Mouse (Mus musculus): ENCODE measurements at regions not wholly inside any gene's neighbourhood (a gene's known extent, or its start where the extent isn't known, plus 50 kb on each side); places are given as distances from the start of the nearest gene placed in this dataset.

- no peak for DNase-seq (ENCODE audit: low spot score)
Measured at GRCm38 (mm10) chr11:19246390-19247114, 227.8 kb upstream of the Meis1 start.

- no peak for DNase-seq (ENCODE audit: low spot score)
Measured at GRCm38 (mm10) chr11:19253605-19254004, 234.8 kb upstream of the Meis1 start.

DNA sequence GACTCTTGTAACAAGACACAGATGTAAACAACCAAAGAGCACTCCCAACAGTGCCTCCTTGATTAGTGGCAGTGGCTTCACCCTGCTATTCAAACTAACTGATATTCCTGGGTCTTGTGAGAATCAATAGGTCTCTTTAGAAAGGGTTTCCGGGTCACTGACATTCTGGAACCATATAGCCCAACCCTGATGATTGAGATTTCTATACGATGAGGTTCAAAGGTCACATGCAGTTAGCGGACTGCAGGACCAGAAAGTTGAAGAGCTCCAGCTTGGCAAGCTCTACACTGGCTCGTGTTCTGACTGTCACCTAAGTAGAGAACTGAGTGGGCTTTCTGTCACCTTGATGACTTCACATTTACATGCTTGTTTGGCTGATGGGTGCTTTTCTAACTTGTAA, 235.4 kb upstream of the Meis1 start:
- no peak for DNase-seq (ENCODE audit: low spot score)

DNA sequence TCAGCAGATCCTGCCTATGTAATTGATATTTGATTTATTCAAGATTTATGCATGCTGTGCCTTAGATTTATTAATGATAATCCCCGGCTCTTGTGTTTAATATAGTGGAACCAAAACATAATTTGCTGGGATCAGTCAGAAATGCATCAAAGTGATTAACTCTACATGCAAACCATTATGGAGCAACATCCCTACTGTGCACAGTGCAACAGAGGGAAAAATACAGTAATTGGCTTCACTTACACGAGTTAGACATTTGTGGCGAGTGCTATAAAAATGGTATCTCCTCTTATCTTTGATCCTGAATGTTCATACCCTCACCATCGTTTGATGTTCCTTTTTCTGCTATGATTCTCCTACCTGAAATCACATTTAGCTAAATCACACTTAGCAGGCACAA, 238.8 kb upstream of the Meis1 start:
- DNase-seq (ENCODE audit: low spot score) = no peak

DNA sequence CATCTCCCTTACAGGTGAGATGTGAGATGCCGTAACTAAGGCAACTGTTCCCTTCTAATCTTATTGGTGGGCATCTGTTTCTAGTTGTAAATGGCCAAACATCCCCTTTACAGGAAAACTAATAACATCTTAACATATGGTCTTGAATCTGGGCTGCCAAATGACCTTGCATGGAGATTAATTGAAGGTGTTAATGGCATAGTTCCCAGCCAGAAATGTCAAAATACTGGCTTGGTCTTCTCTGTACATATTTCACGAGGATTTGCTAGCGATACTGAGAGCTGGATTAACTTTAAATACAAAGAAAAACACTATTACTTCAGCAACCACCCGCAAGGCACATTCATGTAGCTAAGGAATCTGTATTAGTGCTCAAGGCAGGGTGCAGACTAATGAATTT, 244.0 kb upstream of the Meis1 start:
- no peak for DNase-seq (ENCODE audit: low spot score)

DNA sequence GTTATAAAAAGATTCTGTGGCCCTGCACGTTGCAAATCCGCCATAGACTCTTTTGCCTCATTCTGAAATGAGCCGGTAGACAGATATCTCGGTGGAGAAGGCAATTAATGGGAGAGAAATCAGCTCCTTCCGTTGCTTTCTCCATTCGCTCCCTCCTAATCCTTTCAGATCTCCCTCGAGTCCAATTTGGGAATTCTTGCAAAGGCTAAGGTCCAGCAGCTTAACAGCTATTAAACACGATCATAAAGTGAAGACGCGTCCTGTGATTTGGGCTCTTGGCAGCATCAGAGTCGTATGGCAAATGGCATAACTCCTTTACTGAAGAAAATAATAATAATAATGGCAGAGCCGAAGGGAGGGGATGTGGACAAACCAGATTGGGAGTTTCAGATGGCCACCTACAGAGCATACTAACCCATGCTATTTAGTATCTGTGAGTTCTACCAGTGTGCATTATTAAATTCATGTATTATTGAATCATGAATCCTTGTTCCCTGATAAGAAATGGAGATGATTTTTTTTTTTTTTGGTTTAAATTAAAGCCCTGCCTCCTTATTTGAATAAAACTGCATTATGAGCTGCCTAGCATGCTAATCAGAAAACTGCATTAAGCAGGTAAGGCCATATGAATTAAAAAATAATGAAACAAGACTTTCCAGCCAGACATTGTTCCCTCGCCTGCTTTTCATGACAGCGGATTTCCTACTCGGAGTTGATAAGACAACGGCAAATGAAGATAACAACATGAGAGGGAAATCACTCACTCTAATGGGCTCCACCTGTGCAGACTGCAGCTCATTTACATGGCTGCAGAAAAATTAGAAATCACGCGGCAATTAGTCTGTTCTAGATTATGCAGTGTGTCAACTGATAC, 246.2 kb upstream of the Meis1 start:
- DNase-seq (ENCODE audit: low spot score) = no peak

DNA sequence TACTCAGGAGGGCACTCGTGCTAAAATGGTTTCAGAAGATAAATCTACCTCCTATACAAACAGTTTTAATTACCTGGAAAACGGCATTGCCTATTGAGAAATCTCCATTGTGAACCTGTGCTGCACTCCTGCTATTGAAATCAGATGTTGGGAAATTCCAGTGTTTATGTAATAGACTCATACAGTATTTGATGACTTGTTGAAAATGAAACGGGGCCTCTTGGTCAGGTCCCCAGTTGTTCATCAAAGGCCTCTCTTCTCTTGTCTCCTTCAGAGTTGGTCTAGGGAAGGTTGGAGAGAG, 246.8 kb upstream of the Meis1 start:
- no peak for DNase-seq (ENCODE audit: low spot score)

DNA sequence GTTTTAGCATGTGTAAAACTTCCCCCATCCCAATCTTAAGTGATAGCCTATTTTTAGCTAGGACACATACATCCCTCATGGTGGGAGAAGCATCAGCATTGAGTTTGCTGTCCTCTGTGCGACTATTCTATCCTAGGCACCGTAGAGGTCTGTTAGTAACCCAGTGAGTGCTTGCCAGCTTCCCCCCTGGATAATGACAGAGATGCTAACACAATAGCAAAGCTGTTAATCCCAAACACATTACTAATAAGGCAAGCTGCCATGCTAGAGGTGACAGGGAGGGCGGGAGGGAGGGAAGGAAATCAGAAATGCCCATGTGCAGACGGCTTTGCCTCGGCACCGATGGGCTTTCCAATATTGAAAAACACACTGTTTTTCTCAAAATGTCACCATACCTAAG, 272.2 kb upstream of the Meis1 start:
- no peak for DNase-seq (ENCODE audit: low spot score)

- no peak for DNase-seq (ENCODE audit: low spot score)
Measured at GRCm38 (mm10) chr11:19299411-19299810, 280.6 kb upstream of the Meis1 start.

DNA sequence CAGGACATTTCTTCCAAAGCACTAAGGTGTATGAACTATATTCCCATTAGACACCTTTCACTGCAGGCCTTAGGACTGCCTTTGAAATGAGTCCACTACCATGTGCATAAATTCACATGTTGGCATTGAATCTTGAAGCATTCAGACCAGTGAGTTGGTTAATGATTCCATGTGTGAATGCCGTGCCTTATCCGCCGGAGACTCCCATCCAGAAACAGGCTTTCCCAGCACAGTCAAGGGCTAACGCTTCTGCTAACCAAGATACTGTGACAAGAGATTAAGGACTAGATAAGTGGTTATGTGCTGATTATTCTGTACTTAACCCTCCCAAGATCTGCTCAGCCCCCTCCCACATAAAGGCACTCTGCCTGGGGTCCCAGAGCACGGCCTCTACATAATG, 287.9 kb upstream of the Meis1 start:
- no peak for DNase-seq (ENCODE audit: low spot score)

DNA sequence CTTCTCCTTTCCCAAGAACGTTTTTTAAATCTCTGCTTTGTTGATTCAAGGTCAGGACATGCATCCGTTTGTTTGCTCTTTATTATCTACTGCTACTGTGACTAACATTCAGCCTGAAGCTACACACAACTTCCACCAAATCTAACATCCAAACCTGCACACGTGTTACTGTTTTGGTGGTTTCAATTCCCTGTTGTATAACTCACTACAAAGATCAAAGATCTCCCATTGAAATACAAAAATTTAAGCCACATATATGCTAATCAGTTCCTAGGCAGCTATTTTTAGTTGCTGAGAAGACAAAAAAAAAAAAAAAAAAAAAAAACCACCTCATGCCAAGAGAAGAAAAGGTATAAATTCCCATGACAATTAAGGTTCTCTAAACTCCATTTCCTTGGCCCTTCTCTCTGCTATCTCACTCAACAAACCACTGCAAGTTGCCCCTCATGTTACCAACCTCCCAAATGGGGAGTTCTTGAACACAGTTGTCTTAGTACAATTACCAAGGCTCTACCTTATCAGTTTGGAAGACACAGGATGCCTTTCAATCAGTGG, 312.0 kb upstream of the Meis1 start:
- no peak for DNase-seq (ENCODE audit: low spot score)

- no peak for DNase-seq (ENCODE audit: low spot score)
Measured at GRCm38 (mm10) chr11:19332274-19332673, 313.5 kb upstream of the Meis1 start.

DNA sequence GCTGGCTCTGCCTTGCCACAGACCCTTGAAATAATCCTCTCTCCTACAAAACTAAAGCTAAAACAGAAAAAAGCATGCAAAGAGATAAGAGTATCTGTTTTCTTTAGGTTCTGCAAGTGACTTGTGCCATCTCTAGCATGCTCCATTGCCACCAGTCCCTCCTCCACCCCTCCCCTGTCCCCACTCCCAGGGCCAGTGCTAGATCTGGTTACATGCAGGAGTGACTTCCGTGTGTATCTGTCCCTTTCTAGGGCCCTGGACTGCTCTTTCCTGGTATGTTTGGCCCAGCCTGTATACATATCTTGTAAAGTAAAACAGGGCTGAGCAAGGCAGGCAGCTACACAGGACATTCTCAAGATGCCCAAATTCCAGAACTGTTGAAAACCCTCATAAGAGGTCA, 313.9 kb upstream of the Meis1 start:
- DNase-seq (ENCODE audit: low spot score) = no peak

GRCm38 (mm10) chr11:19333908-19334487, 315.2 kb upstream of the Meis1 start:
- no peak for DNase-seq (ENCODE audit: low spot score)

GRCm38 (mm10) chr11:19335384-19335783, 316.6 kb upstream of the Meis1 start:
- DNase-seq (ENCODE audit: low spot score) = no peak

- no peak for DNase-seq (ENCODE audit: low spot score)
Measured at GRCm38 (mm10) chr11:19339721-19340317, 321.0 kb upstream of the Meis1 start.

- no peak for DNase-seq (ENCODE audit: low spot score)
Measured at GRCm38 (mm10) chr11:19340889-19341288, 322.1 kb upstream of the Meis1 start.

DNA sequence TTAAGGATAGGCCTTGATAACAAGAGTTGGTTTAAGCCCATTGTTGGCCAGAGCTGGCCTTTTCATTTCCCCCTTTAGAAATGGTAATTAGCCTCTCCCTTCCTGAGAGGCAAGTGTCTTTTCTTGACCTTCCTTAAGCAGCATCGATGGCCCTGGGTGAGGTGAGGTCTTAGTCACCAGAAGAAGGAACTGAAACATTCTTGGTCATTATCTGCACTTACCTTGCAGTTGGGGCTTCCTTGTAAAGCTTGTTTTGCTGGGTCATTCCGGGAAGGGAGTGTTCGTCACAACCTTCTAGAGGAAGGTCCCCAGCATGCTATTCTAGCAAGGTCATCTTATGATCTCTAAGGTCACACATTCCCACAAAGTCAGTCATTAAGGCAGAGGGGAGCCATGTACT, 322.6 kb upstream of the Meis1 start:
- DNase-seq (ENCODE audit: low spot score) = no peak

DNA sequence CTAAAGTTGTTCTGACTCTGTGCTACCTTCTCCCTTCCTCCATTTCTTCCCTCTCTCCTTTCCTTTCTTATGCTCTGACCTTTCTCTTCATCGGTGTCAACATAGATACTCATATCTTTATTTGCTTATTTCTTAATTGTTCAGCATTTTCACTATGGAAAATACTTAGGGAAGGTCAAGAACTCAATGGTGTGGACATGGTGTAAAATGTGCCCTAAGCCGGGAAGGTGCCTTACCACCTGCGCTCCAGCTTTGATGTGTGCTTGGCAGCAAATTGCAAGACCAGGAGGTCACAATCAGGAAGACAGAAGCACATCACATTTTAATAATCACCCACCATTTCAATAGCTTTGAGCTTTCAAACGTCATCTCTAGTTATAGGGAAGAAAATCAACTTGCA, 324.0 kb upstream of the Meis1 start:
- DNase-seq (ENCODE audit: low spot score) = no peak

- no peak for DNase-seq (ENCODE audit: low spot score)
Measured at GRCm38 (mm10) chr11:19346276-19346826, 327.6 kb upstream of the Meis1 start.

- DNase-seq (ENCODE audit: low spot score) = no peak
Measured at GRCm38 (mm10) chr11:19350331-19351242, 331.8 kb upstream of the Meis1 start.

All from adipocyte (in vitro differentiated cells).